Mouse (Mus musculus) lung, embryonic 14.5 days (tissue): Measurements from ENCODE around the gene Slc29a3. TPM values are rescaled to one million over a fixed set of nuclear protein-coding genes. Genes with fewer than 3 reads are reported as not detected.

Experiments
- ATAC-seq: fragments of 200-750 bp; cut with Nextera tagmentation; 2 replicates; pipeline ENCODE4 v1.8.0; 2017; ENCODE audit warnings: mild to moderate bottlenecking, moderate TSS enrichment, moderate library complexity; ENCODE audit not compliant: insufficient read depth
- DNase-seq: peaks from one replicate; pipeline ENCODE4 v3.0.0-alpha.2; 2015
- H3K27ac ChIP-seq: fragments of 300-500 bp; sonication (generic); 2 replicates; pipeline ENCODE4 v1.5.1; 2014; ENCODE audit warnings: low read depth, mild to moderate bottlenecking, moderate library complexity
- H3K27me3 ChIP-seq: fragments of 300-500 bp; sonication (generic); 2 replicates; pipeline ENCODE4 v1.6.1; 2014; ENCODE audit warnings: low read length, control low read depth; ENCODE audit not compliant: insufficient read depth
- H3K36me3 ChIP-seq: fragments of 300-500 bp; sonication (generic); 2 replicates; pipeline ENCODE4 v1.6.1; 2014; ENCODE audit warnings: control low read depth; ENCODE audit not compliant: insufficient read depth
- H3K4me1 ChIP-seq: fragments of 300-500 bp; sonication (generic); 2 replicates; pipeline ENCODE4 v1.6.1; 2014; ENCODE audit warnings: antibody characterized with exemption, control low read depth; ENCODE audit not compliant: insufficient read depth
- H3K4me2 ChIP-seq: fragments of 300-500 bp; sonication (generic); 2 replicates; pipeline ENCODE4 v1.6.1; 2014; ENCODE audit warnings: mild to moderate bottlenecking
- H3K4me3 ChIP-seq: fragments of 300-500 bp; sonication (generic); 2 replicates; pipeline ENCODE4 v1.5.1; 2014; ENCODE audit warnings: low read depth, low read length
- H3K9ac ChIP-seq: fragments of 300-500 bp; sonication (generic); 2 replicates; pipeline ENCODE4 v1.6.1; 2014
- H3K9me3 ChIP-seq: fragments of 300-500 bp; sonication (generic); 2 replicates; pipeline ENCODE4 v1.6.1; 2016; ENCODE audit warnings: low read depth, low read length, control low read depth
- CTCF ChIP-seq: IDR thresholded peaks from 2 replicates; pipeline ENCODE4 v1.5.1; 2016; ENCODE audit warnings: antibody characterized with exemption, low read depth
- WGBS: fragments of 180-500 bp; shearing (Covaris S2); extraction: QIAGEN DNeasy Blood & Tissue Kit; methylation state at CpG from one replicate; pipeline ENCODE4 v1.1.7; 2014; 5-methylcytosine and 5-hydroxymethylcytosine counted together
- polyA plus RNA-seq: library from polyadenylated mRNA; unstranded; fragments of >200 nt; fragmentation: Nextera tagmentation; extraction: Ambion mirVana; gene quantifications from 2 replicates; pipeline ENCODE4 v1.2.1, GENCODE M21; 2014

Slc29a3 gene
- polyA plus RNA-seq, 1 experiment from 2014 or later = 7.4 TPM

GRCm38 (mm10) chr10:60708837-60709236 is 43.8 kb downstream of the Slc29a3 start:
- H3K27ac ChIP-seq = no peak overlapping the region
- H3K36me3 ChIP-seq = no peaks in the 10 kb centered on the region
- no peak overlapping the region for H3K9ac ChIP-seq
- ATAC-seq (no peak), DNase-seq (no peak)
- no peaks in the 10 kb centered on the region for H3K27me3 ChIP-seq
- no peak for TF ChIP-seq CTCF
- H3K4me3 ChIP-seq = no peak overlapping the region
- H3K9me3 ChIP-seq = no peaks in the 10 kb centered on the region; the same call in 1 of the 2 replicates
- no peak overlapping the region for H3K4me2 ChIP-seq
- WGBS = 69% methylated on average over 5 of the region's 5 CpGs
- no peaks in the 10 kb centered on the region for H3K4me1 ChIP-seq

GRCm38 (mm10) chr10:60706268-60706667 is 46.3 kb downstream of the Slc29a3 start:
- H3K27me3 ChIP-seq = no peaks in the 10 kb centered on the region
- H3K4me2 ChIP-seq = no peak overlapping the region
- DNase-seq = no peak
- H3K9ac ChIP-seq = no peak overlapping the region
- no peak for TF ChIP-seq CTCF
- WGBS = 79% methylated on average over 4 of the region's 4 CpGs
- H3K36me3 ChIP-seq = no peaks in the 10 kb centered on the region
- H3K9me3 ChIP-seq = no peaks in the 10 kb centered on the region
- ATAC-seq = no peak
- H3K27ac ChIP-seq = no peak overlapping the region
- no peak overlapping the region for H3K4me3 ChIP-seq
- H3K4me1 ChIP-seq = no peaks in the 10 kb centered on the region

- Histone ChIP-seq H3K9me3 (no peaks in the 10 kb centered on the region), H3K4me1 (no peaks in the 10 kb centered on the region), H3K4me3 (no peak overlapping the region), H3K9ac (no peak overlapping the region), H3K36me3 (no peaks in the 10 kb centered on the region), H3K27ac (no peak overlapping the region), H3K27me3 (no peaks in the 10 kb centered on the region), H3K4me2 (no peak overlapping the region)
- ATAC-seq (no peak), DNase-seq (no peak)
- TF ChIP-seq CTCF = no peak
- WGBS = 59% methylated on average over 2 of the region's 2 CpGs
Measured at GRCm38 (mm10) chr10:60705134-60705533, 47.5 kb downstream of the Slc29a3 start.

GRCm38 (mm10) chr10:60697775-60698174 is 54.8 kb downstream of the Slc29a3 start:
- Histone ChIP-seq H3K9me3 (no peaks in the 10 kb centered on the region), H3K9ac (no peak overlapping the region), H3K36me3 (no peaks in the 10 kb centered on the region), H3K27me3 (0 out of 2 replicates have a peak, but pooled peaks cover 3% of the 10 kb centered on the region), H3K27ac (no peak overlapping the region), H3K4me3 (no peak overlapping the region), H3K4me1 (no peaks in the 10 kb centered on the region), H3K4me2 (no peak overlapping the region)
- DNase-seq (no peak), ATAC-seq (no peak)
- 75% methylated on average over 6 of the region's 6 CpGs for WGBS
- no peak for TF ChIP-seq CTCF

- Histone ChIP-seq H3K27ac (no peak overlapping the region), H3K9me3 (no peaks in the 10 kb centered on the region), H3K4me2 (no peak overlapping the region), H3K4me3 (no peak overlapping the region), H3K36me3 (no peaks in the 10 kb centered on the region), H3K4me1 (no peaks in the 10 kb centered on the region), H3K9ac (no peak overlapping the region), H3K27me3 (0 out of 2 replicates have a peak, but pooled peaks cover 3% of the 10 kb centered on the region)
- no peak; the same call in 1 of the 2 replicates for ATAC-seq
- peak; percentile 92 for TF ChIP-seq CTCF
- peak; percentile 78 for DNase-seq
- 7% methylated on average over 5 of the region's 5 CpGs for WGBS
Measured at GRCm38 (mm10) chr10:60696975-60697374, 55.6 kb downstream of the Slc29a3 start.

GRCm38 (mm10) chr10:60696390-60696789 is 56.2 kb downstream of the Slc29a3 start, which contains the start of gene Cdh23:
TSS of gene Cdh23 (minus strand) at chr10:60696490.
- H3K4me3 ChIP-seq = no peak within 1 kb of the TSS
- H3K9me3 ChIP-seq = no peaks in the 10 kb centered on the region
- no peak within 1 kb of the TSS for H3K4me2 ChIP-seq
- DNase-seq (no peak), ATAC-seq (no peak)
- no peaks in the 10 kb centered on the region for H3K36me3 ChIP-seq
- no peak within 1 kb of the TSS for H3K27ac ChIP-seq
- no peak within 1 kb of the TSS for H3K9ac ChIP-seq
- no peaks in the 10 kb centered on the region for H3K4me1 ChIP-seq
- whole genome bisulfite sequencing = 85% methylated on average over 6 of the region's 6 CpGs
- no peak for TF ChIP-seq CTCF
- H3K27me3 ChIP-seq = 0 out of 2 replicates have a peak, but pooled peaks cover 3% of the 10 kb centered on the region

- Histone ChIP-seq H3K27me3 (peaks cover 28% of the 10 kb centered on the region), H3K27ac (no peak overlapping the region), H3K9ac (no peak overlapping the region), H3K4me1 (no peaks in the 10 kb centered on the region), H3K36me3 (no peaks in the 10 kb centered on the region), H3K4me3 (no peak overlapping the region), H3K4me2 (no peak overlapping the region), H3K9me3 (no peaks in the 10 kb centered on the region)
- ATAC-seq (no peak), DNase-seq (no peak)
- WGBS = 64% methylated on average over 20 of the region's 20 CpGs
- TF ChIP-seq CTCF = no peak
Measured at GRCm38 (mm10) chr10:60691671-60692390, 60.8 kb downstream of the Slc29a3 start.
